Mouse (Mus musculus) myocyte (in vitro differentiated cells): ENCODE data around the gene Tent4a.

Experiments
- CEBPB ChIP-seq: IDR thresholded peaks from 2 replicates; pipeline ENCODE4 v1.6.1; 2011; ENCODE audit warnings: mild to moderate bottlenecking, moderate library complexity; ENCODE audit not compliant: poor library complexity, insufficient read depth, severe bottlenecking
- E2F4 ChIP-seq: IDR thresholded peaks from one replicate; pipeline ENCODE4 v1.6.1; 2011; ENCODE audit warnings: mild to moderate bottlenecking, control low read depth, moderate library complexity; ENCODE audit not compliant: insufficient read depth
- MAX ChIP-seq: IDR thresholded peaks from one replicate; pipeline ENCODE4 v1.6.1; 2011; ENCODE audit warnings: low read depth, mild to moderate bottlenecking, control low read depth
- MYOG ChIP-seq, 3 experiments: IDR thresholded peaks; one replicate each; pipeline ENCODE4 v1.6.1; 2011; ENCODE audit warnings: control low read depth in 2 of 3, low read depth in 2 of 3, mild to moderate bottlenecking in 2 of 3; ENCODE audit not compliant: insufficient read length in 2 of 3, control insufficient read depth in 1 of 3, insufficient read depth in 1 of 3
- POLR2A ChIP-seq: IDR thresholded peaks from one replicate; pipeline ENCODE4 v1.6.1; 2011; ENCODE audit warnings: low read depth, mild to moderate bottlenecking, control low read depth, moderate library complexity; ENCODE audit not compliant: insufficient read length
- POLR2AphosphoS2 ChIP-seq: IDR thresholded peaks from one replicate; pipeline ENCODE4 v1.6.1; 2011; ENCODE audit warnings: low read depth, control low read depth; ENCODE audit not compliant: insufficient read length
- SRF ChIP-seq: IDR thresholded peaks from one replicate; pipeline ENCODE4 v1.6.1; 2011; ENCODE audit warnings: low read depth; ENCODE audit not compliant: control insufficient read depth, insufficient read length
- TCF12 ChIP-seq: IDR thresholded peaks from one replicate; pipeline ENCODE4 v1.6.1; 2011; ENCODE audit warnings: mild to moderate bottlenecking, control low read depth; ENCODE audit not compliant: poor library complexity, insufficient read depth, severe bottlenecking
- TCF3 ChIP-seq: IDR thresholded peaks from one replicate; pipeline ENCODE4 v1.6.1; 2011; ENCODE audit warnings: low read depth, control low read depth; ENCODE audit not compliant: insufficient read length
- USF1 ChIP-seq: IDR thresholded peaks from one replicate; pipeline ENCODE4 v1.6.1; 2011; ENCODE audit warnings: low read depth, mild to moderate bottlenecking, control low read depth, moderate library complexity

DNA sequence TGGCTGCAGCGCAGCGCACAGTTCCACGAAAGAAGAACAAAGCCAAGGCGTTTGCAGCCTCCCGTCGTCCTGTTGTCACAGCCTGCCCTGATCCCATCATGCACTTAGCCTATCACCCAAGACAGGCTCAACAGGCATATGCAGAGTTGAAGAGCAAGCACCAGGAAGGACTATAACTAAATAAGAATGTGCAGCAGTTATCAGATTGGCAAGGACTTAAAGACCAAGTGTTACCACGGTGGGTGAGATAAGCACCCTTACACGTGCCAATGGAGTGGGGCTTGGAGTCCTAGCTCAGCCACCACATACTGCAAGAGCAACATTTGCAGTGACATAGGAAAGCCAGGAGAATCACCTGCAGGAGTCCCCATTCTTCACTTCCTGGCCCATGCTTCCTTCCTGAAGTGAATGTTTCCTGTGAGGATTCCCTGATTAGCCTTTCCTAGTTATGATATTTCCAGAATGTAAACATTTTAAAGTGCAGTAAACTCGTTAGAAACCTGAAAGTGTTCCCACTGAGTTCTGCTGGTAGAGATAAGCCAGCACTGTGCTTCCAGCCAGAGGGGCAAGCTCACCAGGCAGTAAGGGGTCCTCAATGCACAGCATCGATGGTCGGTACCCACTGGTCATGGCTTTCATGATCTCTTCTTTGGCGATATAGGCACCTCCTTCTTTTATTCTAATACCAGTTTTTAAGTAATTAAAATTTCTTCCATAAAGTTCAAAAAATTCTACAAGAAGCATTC is 27.9 kb downstream of the Tent4a start:
- no peak for TF ChIP-seq POLR2A
- TF ChIP-seq TCF12: no peak
- no peak for TF ChIP-seq POLR2AphosphoS2
- no peak for TF ChIP-seq TCF3
- no peak for TF ChIP-seq MYOG (IDR thresholded peaks at IDR 0.05; ENCODE audit: control insufficient read depth in 1 of 3, insufficient read depth in 1 of 3, insufficient read length in 2 of 3, low read depth in 2 of 3)
- no peak for TF ChIP-seq E2F4
- no peak for TF ChIP-seq USF1
- TF ChIP-seq MAX: no peak
- TF ChIP-seq CEBPB: no peak
- TF ChIP-seq SRF: no peak
